14 mouse cellular contexts compared by ENCODE assay signal in the genomic region with DNA sequence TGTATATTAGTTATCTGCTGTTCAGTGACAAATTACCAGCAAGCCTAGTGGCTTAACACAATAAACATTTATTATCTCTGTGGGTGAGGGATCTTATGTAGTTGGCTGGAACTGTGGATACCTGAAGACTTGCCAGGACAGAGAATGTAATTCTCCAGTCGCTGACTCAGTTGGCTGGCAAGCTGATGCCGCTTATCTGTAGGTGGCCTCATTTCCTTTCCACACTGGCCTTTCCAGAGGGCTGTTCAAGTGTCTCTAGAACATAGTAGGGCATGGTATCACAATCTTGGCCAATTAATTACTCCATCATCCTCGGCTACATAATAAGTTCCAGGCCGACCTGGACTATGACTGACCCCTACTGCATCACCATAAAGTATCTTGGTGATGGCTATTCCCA.
"Had no signal": no experiment of that assay in that cellular context is flagged by ENCODE, and none has a peak within 500 bp of the region (broad histone marks: within the 10 kb centered on the region; RNA-seq: fewer than 3 reads in every experiment).

No protein-coding gene starts in this region.

- DNase-seq: liver, postnatal 0 days; lung, embryonic 14.5 days; lung, postnatal 10 days; lung, postnatal 4 days; midbrain, embryonic 14.5 days; retina, postnatal 1 day; right cerebral cortex, adult 18-20 months; right cerebral cortex, postnatal 25 days; right cerebral cortex, postnatal 4 days; spleen, adult 18-20 months; thymus, adult 18-20 months; thymus, postnatal 14 days; thymus, postnatal 36 days had no signal

- ATAC-seq: liver, postnatal 0 days; midbrain, embryonic 16.5 days had no signal
